Mouse (Mus musculus) thymus, postnatal 4 days (tissue): Measurements from ENCODE around the gene 5730409E04Rik.

Experiments
- DNase-seq: peaks from one replicate; pipeline ENCODE4 v3.0.0; 2021

The 5730409E04Rik gene

DNA sequence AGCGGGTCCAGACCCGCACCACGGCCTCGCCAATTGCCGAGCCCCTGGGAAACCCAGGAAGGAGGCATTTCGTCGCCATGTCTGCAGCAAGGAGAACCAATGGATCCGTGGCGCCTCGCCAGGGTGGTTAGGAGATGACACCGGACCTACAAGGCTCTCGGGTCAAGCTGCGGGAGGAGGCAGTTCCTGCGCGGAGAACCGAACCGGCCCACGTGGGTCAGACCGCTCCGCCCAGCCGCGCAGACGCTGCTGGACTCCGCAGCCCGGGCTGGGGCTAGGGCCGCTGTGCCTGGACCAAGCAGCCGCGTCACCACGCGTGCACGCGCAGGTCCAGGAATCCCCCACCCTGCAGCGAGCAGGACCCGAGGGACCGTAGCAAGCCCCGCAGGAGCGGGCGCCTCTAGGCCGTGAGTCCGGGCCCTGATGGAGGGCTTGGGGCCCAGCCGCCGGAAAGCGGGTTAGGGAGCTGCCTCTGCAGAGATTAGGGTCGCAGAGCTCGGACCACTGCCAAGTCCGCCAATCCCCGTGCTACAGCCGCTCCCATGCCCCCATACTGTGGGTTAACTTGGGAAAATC, at the start of gene 5730409E04Rik:
5730409E04Rik (plus strand) TSS at position 213 of the 576 bp plus-strand sequence.
- peak; percentile 19 for DNase-seq

GRCm38 (mm10) chr4:126563798-126564197, 45.8 kb upstream of the 5730409E04Rik start:
- no peak for DNase-seq

- DNase-seq, result no peak
Observed at GRCm38 (mm10) chr4:126567243-126567642, 42.4 kb upstream of the 5730409E04Rik start.

DNA sequence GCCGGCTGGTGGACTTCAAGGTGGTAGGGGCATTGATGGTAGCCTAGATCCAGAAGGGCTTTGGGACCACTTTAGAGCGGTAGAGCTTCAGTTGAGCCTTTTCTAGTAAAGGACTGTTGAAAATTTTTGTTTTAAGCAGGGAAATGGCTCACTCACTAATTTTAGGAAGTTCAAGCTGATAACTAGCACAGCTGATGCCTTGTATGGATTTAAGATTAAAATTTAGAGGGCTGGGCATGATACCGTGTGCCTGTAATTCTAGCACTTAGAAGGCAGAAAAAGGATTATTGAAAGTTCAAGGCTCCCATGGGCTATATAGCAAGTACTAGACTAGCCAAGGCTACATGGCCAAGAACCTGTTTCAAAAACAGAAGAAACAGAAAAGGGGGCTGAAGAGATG, 39.8 kb upstream of the 5730409E04Rik start:
- DNase-seq, result no peak

- DNase-seq, result no peak
Observed at GRCm38 (mm10) chr4:126576281-126576680, 33.3 kb upstream of the 5730409E04Rik start.

DNA sequence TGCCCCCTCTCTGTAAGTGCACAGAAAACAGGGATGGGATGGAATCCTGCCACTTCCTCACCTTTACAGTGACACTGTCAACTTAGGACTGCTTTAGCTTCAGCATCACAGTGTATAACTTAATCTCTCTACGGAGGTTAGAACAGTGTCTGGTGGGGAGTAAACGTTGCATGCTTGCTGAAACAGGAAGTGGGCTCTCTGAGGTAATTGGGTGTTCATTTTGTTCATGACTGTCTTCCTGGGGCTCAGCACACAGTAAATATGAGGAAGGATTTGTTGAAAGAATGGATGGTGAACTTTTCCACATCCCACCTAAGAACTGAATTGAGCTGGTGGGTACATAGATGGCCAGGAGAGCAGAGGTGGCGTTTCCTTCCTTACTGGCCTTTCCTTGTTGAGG, 31.7 kb upstream of the 5730409E04Rik start:
- no peak for DNase-seq

GRCm38 (mm10) chr4:126579077-126579476, 30.5 kb upstream of the 5730409E04Rik start:
- DNase-seq, result no peak

DNA sequence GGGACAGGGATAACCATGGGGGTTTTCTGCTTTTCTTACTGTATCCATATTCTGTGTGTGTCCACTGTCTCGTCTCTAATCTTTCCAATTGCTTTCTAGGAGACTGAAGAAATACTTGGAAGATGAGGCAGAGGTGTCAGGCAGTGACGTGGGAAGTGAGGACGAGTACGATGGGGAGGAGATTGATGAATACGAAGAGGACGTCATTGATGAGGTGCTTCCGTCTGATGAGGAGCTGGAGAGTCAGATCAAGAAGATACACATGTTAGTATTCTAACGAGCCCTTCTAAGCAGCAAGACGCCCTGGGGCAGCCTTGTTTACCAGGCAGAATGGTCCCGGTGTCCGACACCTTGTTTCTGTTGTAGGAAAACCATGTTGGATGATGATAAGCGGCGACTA, 23.9 kb upstream of the 5730409E04Rik start:
- no peak for DNase-seq

GRCm38 (mm10) chr4:126592039-126592438, 17.6 kb upstream of the 5730409E04Rik start:
- DNase-seq, result no peak

DNA sequence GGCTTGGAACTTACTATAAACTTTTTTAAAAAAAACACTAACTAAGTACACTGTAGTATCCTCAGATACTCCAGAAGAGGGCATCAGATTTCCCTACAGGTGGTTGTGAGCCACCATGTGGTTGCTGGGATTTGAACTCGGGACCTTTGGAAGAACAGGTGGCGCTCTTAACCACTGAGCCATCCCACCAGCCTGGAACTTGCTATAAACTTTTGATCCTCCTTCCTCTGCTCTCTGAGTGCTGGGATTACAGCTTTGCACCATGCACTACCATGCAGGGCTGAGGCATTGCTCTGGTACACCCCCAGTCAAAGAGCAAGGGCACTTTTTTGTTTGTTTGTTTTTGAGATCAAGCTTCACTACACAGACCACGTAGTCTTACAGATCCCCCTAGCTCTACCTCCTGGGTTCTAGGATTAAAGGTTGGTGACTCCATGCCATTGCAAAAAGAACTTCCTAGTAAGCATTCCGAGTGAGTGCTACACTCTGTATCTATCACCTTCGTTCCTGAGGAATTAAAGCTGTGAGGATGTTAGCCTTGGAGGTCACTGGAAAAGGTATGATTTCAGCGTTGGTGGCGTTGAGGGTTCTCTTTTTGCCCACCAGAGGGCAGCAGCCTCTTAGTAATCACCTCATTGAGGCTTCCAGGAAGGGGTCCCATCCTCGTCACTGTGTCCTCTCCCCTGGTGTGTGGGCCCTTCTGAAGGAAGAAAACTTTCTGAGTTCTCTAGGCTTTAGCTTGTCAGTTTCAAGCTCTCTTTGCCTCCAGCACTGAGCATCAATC, 9.5 kb upstream of the 5730409E04Rik start:
- peak; percentile 73 for DNase-seq

DNA sequence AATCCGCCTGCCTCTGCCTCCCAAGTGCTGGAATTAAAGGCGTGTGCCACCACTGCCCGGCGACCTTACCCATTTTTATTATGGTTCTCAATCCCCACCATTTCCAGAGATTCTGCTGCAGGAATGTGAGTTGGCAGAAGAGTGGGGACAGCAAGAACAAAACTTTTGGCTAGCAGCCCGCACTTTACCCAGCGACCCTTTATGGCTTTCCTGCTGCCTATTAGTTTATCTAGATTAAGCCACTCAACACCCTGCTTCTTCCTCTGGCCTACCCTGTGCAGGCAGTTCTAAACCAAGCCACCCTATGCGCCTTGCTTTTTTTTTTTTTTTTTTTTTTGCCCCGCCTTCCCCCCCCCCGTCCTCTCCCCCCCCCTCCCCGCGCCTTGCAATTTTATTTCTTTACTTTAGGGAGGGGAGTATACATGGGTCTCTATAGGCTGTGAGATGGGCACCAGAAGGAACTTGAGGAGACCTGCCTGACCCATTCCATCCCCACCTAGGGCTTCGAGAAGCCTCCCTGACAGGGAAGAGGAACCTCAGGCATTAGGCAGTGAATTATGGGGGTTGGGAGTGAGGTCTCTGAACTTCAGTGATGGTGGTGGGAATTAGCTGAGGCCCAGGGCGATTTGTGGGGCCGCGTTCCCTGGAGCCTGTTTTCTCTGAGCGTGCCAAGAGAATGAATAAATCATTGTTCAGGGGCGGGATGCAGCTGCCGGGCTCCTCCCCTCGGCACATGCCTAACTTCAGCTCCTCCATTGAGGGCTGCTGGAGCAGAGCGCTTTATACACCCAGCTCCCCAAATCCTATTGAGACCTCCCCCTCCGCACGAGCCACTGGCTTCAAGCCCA, 7.8 kb upstream of the 5730409E04Rik start:
- DNase-seq, result no peak

GRCm38 (mm10) chr4:126602445-126602762, 7.2 kb upstream of the 5730409E04Rik start:
- DNase-seq, result no peak

DNA sequence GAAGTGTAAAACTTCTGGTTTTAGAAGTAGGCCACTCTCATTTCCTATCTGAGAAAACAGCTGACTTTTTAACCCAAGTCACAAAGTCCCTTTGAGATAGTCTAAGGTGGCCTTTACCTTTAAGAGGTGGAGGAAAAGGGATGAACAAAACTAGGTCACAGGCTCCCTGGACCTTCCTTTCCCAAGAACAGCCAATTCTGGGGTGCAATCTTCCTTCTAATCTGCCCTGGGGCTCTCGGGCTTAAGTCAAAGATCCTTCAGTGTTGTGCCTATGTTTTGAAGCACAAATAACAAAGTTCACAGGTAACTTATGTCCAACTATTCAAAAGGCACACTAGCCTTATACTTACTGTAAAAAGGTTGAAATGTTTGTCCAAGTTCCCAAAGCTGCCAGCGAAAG, 5.5 kb upstream of the 5730409E04Rik start:
- DNase-seq, result no peak

DNA sequence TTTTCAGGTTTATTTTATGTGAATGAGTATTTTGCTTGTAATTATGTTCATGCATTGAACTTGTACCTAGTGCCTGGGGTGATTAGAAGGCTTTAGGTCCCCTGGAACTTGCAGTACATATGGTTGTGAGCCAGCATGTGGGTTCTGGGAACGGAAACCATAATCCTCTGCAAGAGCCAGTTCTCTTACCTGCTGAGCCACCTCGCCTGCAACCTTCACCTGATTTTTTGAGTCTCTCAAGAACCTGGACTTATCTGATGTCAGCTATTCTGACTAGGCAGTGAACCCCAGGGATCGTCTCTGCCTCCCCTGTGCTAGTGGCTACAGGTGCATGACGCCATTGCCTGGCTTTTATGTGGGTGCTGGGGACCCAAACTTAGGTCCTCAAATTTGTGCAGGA, 3.9 kb upstream of the 5730409E04Rik start:
- peak; percentile 28 for DNase-seq

DNA sequence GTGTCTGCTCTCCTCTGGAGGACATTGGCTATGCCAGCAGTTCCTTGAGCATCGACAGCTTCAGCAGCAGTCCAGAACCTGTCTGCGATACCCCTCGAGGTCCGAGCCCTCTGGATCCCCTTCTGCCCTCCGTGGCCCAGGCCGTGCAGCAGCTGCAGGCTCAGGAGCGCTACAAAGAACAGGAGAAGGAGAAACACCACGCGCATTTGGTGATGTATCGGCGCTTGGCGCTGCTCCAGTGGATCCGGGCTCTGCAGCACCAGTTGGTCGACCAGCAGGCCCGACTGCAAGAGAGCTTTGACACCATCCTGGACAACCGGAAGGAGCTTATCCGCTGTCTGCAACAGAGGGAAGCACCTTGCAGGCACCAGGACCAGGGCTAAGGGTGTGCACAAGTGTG, 2.4 kb downstream of the 5730409E04Rik start:
- no peak for DNase-seq

GRCm38 (mm10) chr4:126616312-126616711, 6.7 kb downstream of the 5730409E04Rik start:
- no peak for DNase-seq

- DNase-seq, result peak; percentile 13
Observed at GRCm38 (mm10) chr4:126619691-126620330, 10.2 kb downstream of the 5730409E04Rik start.

- no peak for DNase-seq
Observed at GRCm38 (mm10) chr4:126620349-126620874, 10.8 kb downstream of the 5730409E04Rik start.

- DNase-seq, result no peak
Observed at GRCm38 (mm10) chr4:126627021-126627681, 17.5 kb downstream of the 5730409E04Rik start.

DNA sequence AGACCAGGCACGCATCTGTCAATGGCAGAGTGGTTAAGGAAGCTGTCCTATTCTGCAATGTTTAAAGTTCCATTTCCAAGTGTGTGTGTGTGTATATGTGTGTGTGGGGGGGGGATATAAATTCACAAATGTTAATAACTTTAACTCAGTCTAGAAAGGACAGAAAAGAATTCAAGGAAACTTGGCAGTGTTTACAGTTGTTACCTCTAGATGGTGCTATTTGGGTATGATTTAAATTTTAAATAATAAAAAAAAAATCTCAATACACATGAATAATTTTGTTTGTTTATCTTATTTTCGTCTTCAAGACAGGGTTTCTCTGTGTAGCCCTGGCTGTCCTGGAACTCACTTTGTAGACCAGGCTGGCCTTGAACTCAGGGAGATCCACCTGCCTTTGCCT, 22.3 kb downstream of the 5730409E04Rik start:
- DNase-seq, result no peak

DNA sequence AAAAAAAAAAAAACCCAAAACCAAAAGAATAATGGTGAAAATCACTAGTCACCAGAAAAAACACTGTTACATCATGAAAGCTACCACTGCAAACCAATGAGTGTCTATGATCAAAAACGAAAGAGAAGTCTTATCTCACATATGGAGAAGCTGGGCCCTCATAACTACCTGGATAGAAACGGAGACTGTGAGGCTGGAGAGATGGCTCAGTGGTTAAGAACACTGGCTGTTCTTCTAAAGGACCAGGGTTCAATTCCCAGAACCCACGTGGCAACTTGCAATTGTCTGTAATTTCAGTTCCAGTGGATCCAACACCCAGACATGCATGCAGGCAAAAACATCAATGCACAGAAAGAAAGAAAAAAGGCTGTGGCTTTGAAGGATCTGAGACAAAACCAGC, 23.1 kb downstream of the 5730409E04Rik start:
- no peak for DNase-seq

DNA sequence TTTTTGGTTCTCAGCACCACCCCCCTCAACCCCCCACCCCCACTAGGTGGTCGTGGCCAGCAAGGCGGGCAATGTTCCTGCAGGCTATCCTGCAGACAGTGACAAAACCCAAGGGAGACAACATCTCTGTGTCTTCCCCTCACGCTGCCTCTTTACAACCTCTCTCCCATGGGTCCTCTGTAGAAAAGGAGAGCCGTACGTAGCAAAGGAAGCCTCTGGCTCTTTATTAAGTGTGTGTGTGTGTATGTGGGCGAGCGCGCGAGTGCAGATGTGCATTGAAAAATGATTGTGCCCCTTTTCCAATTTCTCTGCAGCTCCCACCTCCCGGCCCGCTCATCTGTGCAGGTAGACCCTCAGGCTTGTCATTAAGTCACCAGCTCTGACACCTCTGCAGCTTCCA, 26.7 kb downstream of the 5730409E04Rik start:
- no peak for DNase-seq
